Mouse (Mus musculus): ENCODE results near the gene Sumf2.

Sumf2 gene

GRCm38 (mm10) chr5:129907775-129908174 is 61.0 kb downstream of the Sumf2 start:
- no peak for DNase-seq (ENCODE audit: low read depth, low spot score)

- DNase-seq (ENCODE audit: low read depth, low spot score): peak; percentile 96
Measured at GRCm38 (mm10) chr5:129908242-129908965, 61.6 kb downstream of the Sumf2 start, which contains the start of gene Nupr1l. Gene Nupr1l (plus strand): TSS chr5:129908540.

- no peak for DNase-seq (ENCODE audit: low read depth, low spot score)
Measured at GRCm38 (mm10) chr5:129909147-129909546, 62.4 kb downstream of the Sumf2 start.

GRCm38 (mm10) chr5:129909591-129909990 is 62.8 kb downstream of the Sumf2 start:
- no peak for DNase-seq (ENCODE audit: low read depth, low spot score)
